Mouse (Mus musculus): ENCODE results near the gene Tmeff2. TPM values are rescaled to one million over a fixed set of nuclear protein-coding genes. Genes with fewer than 3 reads are reported as not detected.
"Not testable (repeated sequence)": the region's sequence is repeated elsewhere in the genome, so short reads cannot be mapped to it uniquely, and the experiment has no call there.

Gene Tmeff2
- total RNA-seq (2021) = 10 to 100 TPM; 53.8 to 56.8 TPM
- long read RNA-seq, experiment 1, transcript Tmeff2-201 (10 exons, 3,343 nt) = major isoform, 97 of 105 reads
- long read RNA-seq, experiment 1, partial matches to known transcripts = 2 of 105 reads
- long read RNA-seq, experiment 1, other reads (novel, unspliced or antisense) = 6 of 105 reads
- long read RNA-seq, experiment 2, transcript Tmeff2-201 (10 exons, 3,343 nt) = major isoform, 141 of 157 reads
- long read RNA-seq, experiment 2, partial matches to known transcripts = 2 of 157 reads
- long read RNA-seq, experiment 2, other reads (novel, unspliced or antisense) = 14 of 157 reads

GRCm38 (mm10) chr1:50900386-50900785 is at the start of gene Tmeff2:
Gene Tmeff2 (plus strand): TSS chr1:50900647.
- DNase-seq (ENCODE audit: low spot score in 2 of 2) = not testable (repeated sequence)

- DNase-seq (ENCODE audit: low spot score in 2 of 2) = no peak
Observed at GRCm38 (mm10) chr1:50861515-50861914, 38.9 kb upstream of the Tmeff2 start.

- DNase-seq (ENCODE audit: low spot score in 2 of 2) = peak in 1 of 2 experiments; percentile 8
Observed at GRCm38 (mm10) chr1:50897696-50898095, 2.8 kb upstream of the Tmeff2 start.

GRCm38 (mm10) chr1:50924838-50925355 is 24.4 kb downstream of the Tmeff2 start:
- peak; percentile 30 to 66 for DNase-seq (ENCODE audit: low spot score in 2 of 2)

GRCm38 (mm10) chr1:50925356-50925921 is 25.0 kb downstream of the Tmeff2 start:
- DNase-seq (ENCODE audit: low spot score in 2 of 2) = peak; percentile 28 to 34

- no peak for DNase-seq (ENCODE audit: low spot score in 2 of 2)
Observed at GRCm38 (mm10) chr1:50926374-50927060, 26.1 kb downstream of the Tmeff2 start.

- DNase-seq (ENCODE audit: low spot score in 2 of 2) = peak; percentile 93 to 97
Observed at GRCm38 (mm10) chr1:50927077-50927611, 26.7 kb downstream of the Tmeff2 start.

GRCm38 (mm10) chr1:50927679-50928187 is 27.3 kb downstream of the Tmeff2 start:
- DNase-seq (ENCODE audit: low spot score in 2 of 2) = peak in 1 of 2 experiments; percentile 34

GRCm38 (mm10) chr1:50928776-50929175 is 28.3 kb downstream of the Tmeff2 start:
- no peak for DNase-seq (ENCODE audit: low spot score in 2 of 2)

GRCm38 (mm10) chr1:50935076-50935475 is 34.6 kb downstream of the Tmeff2 start:
- DNase-seq (ENCODE audit: low spot score in 2 of 2) = no peak

GRCm38 (mm10) chr1:50935484-50935883 is 35.0 kb downstream of the Tmeff2 start:
- no peak for DNase-seq (ENCODE audit: low spot score in 2 of 2)

GRCm38 (mm10) chr1:50940131-50941039 is 39.9 kb downstream of the Tmeff2 start:
- no peak for DNase-seq (ENCODE audit: low spot score in 2 of 2)

- DNase-seq (ENCODE audit: low spot score in 2 of 2) = no peak
Observed at GRCm38 (mm10) chr1:50948575-50948974, 48.1 kb downstream of the Tmeff2 start.

GRCm38 (mm10) chr1:50958844-50959243 is 58.4 kb downstream of the Tmeff2 start:
- DNase-seq (ENCODE audit: low spot score in 2 of 2) = no peak

- DNase-seq (ENCODE audit: low spot score in 2 of 2) = peak; percentile 35 to 85
Observed at GRCm38 (mm10) chr1:50961954-50962648, 61.7 kb downstream of the Tmeff2 start.

- DNase-seq (ENCODE audit: low spot score in 2 of 2) = no peak
Observed at GRCm38 (mm10) chr1:50962649-50963000, 62.2 kb downstream of the Tmeff2 start.

- no peak for DNase-seq (ENCODE audit: low spot score in 2 of 2)
Observed at GRCm38 (mm10) chr1:50969685-50970084, 69.2 kb downstream of the Tmeff2 start.

GRCm38 (mm10) chr1:50970853-50971252 is 70.4 kb downstream of the Tmeff2 start:
- no peak for DNase-seq (ENCODE audit: low spot score in 2 of 2)

GRCm38 (mm10) chr1:50972509-50973436 is 72.3 kb downstream of the Tmeff2 start:
- no peak for DNase-seq (ENCODE audit: low spot score in 2 of 2)

All from layer of hippocampus, postnatal 14 days (tissue).